Mouse (Mus musculus): ENCODE measurements at regions not wholly inside any gene's neighbourhood (a gene's known extent, or its start where the extent isn't known, plus 50 kb on each side); places are given as distances from the start of the nearest gene placed in this dataset.
"Not testable (repeated sequence)": the region's sequence is repeated elsewhere in the genome, so short reads cannot be mapped to it uniquely, and the experiment has no call there.

DNA sequence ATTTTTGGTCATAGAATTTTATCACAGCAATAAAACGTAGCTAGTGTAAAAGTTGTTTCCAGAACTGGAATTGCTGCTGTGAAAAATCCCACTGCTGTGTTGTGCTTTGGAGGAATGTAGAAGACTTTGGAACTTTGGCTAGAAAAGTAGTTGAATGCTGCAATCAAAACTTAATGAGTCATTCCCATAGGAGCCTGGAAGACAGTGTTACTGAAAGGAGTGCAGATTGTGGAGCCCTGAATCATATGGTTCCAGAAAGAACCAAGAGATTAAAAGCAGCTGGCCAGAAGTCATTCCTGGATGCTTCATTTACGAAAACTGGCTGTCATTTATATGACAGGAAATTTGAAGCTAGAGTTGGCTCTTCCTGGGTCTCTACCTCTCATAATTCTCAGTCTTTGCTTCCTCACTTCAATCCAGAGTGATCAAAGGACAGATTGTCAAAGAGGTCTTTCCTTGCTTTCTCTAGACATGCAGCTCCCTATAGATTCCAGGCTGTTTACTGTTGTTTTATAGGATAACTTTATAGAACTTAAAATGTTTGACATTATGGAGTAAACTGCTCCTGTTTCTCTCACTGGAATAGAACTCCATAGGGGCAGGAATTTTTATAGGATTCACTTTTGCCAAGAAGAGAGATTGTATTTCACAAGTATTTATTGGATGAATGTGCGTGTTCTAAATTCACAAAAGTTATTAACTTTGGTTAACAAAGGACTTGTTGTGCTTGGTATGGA is 504.2 kb downstream of the Cypt12 start:
- Histone ChIP-seq H3K27ac (replicated peaks; ENCODE audit: low read depth, low read length) (0 out of 2 replicates have a peak overlapping the region, but pooled peaks have one; percentile 21), H3K9ac (ENCODE audit: low read depth, low read length, severe bottlenecking) (no peak overlapping the region), H3K4me3 (replicated peaks; ENCODE audit: low read length) (no peak overlapping the region), H3K27me3 (ENCODE audit: control insufficient read depth, insufficient read depth, low read length) (no peaks in the 10 kb centered on the region), H3K9me3 (ENCODE audit: control insufficient read depth, low read length) (no peaks in the 10 kb centered on the region), H3K4me2 (replicated peaks; ENCODE audit: low read depth, low read length, severe bottlenecking) (no peak overlapping the region), H3K36me3 (ENCODE audit: control insufficient read depth, insufficient read depth, low read length) (no peaks in the 10 kb centered on the region), H3K4me1 (ENCODE audit: control insufficient read depth, insufficient read depth, low read length) (no peaks in the 10 kb centered on the region)
- peak; percentile 85 for ATAC-seq (ENCODE audit: low FRiP score, low read depth)
- 32% methylated on average over 3 of the region's 3 CpGs for WGBS
- TF ChIP-seq POLR2A (IDR thresholded peaks at IDR 0.05; ENCODE audit: borderline replicate concordance, extremely low read depth, insufficient read depth, insufficient read length): no peak
- peak; percentile 81 for DNase-seq (ENCODE audit: low spot score)

- Histone ChIP-seq H3K9me3 (ENCODE audit: control insufficient read depth, low read length) (no peaks in the 10 kb centered on the region), H3K4me2 (replicated peaks; ENCODE audit: low read depth, low read length, severe bottlenecking) (no peak overlapping the region), H3K4me3 (replicated peaks; ENCODE audit: low read length) (no peak overlapping the region), H3K27ac (replicated peaks; ENCODE audit: low read depth, low read length) (no peak overlapping the region), H3K4me1 (ENCODE audit: control insufficient read depth, insufficient read depth, low read length) (no peaks in the 10 kb centered on the region), H3K27me3 (ENCODE audit: control insufficient read depth, insufficient read depth, low read length) (no peaks in the 10 kb centered on the region), H3K9ac (ENCODE audit: low read depth, low read length, severe bottlenecking) (no peak overlapping the region), H3K36me3 (ENCODE audit: control insufficient read depth, insufficient read depth, low read length) (no peaks in the 10 kb centered on the region)
- DNase-seq (ENCODE audit: low spot score) (no peak), ATAC-seq (ENCODE audit: low FRiP score, low read depth) (no peak)
- 65% methylated on average over 1 of the region's 3 CpGs for WGBS
- TF ChIP-seq POLR2A (IDR thresholded peaks at IDR 0.05; ENCODE audit: borderline replicate concordance, extremely low read depth, insufficient read depth, insufficient read length): no peak
Measured at GRCm38 (mm10) chr3:18453220-18453985, 505.2 kb downstream of the Cypt12 start.

DNA sequence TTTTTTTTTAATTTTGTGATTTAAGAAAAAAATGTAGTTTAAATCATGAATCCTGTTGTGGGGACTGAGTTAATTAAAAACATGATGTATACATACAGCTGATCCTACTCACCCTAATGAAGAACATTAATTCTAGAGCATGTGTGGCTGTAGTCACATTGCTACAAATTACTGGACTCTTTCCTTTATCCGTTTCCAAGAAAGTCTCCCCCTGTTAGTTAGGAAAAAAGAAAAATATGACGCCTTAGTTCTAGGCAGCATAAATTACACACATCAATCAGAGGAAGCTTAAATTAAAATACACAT is 505.7 kb downstream of the Cypt12 start:
- Histone ChIP-seq H3K4me3 (replicated peaks; ENCODE audit: low read length) (no peak overlapping the region), H3K4me2 (replicated peaks; ENCODE audit: low read depth, low read length, severe bottlenecking) (no peak overlapping the region), H3K9me3 (ENCODE audit: control insufficient read depth, low read length) (no peaks in the 10 kb centered on the region), H3K36me3 (ENCODE audit: control insufficient read depth, insufficient read depth, low read length) (no peaks in the 10 kb centered on the region), H3K4me1 (ENCODE audit: control insufficient read depth, insufficient read depth, low read length) (no peaks in the 10 kb centered on the region), H3K27ac (replicated peaks; ENCODE audit: low read depth, low read length) (no peak overlapping the region), H3K9ac (ENCODE audit: low read depth, low read length, severe bottlenecking) (no peak overlapping the region), H3K27me3 (ENCODE audit: control insufficient read depth, insufficient read depth, low read length) (no peaks in the 10 kb centered on the region)
- ATAC-seq (ENCODE audit: low FRiP score, low read depth): no peak
- no peak for DNase-seq (ENCODE audit: low spot score)
- no peak for TF ChIP-seq POLR2A (IDR thresholded peaks at IDR 0.05; ENCODE audit: borderline replicate concordance, extremely low read depth, insufficient read depth, insufficient read length)
- 61% methylated on average over 2 of the region's 2 CpGs for WGBS

DNA sequence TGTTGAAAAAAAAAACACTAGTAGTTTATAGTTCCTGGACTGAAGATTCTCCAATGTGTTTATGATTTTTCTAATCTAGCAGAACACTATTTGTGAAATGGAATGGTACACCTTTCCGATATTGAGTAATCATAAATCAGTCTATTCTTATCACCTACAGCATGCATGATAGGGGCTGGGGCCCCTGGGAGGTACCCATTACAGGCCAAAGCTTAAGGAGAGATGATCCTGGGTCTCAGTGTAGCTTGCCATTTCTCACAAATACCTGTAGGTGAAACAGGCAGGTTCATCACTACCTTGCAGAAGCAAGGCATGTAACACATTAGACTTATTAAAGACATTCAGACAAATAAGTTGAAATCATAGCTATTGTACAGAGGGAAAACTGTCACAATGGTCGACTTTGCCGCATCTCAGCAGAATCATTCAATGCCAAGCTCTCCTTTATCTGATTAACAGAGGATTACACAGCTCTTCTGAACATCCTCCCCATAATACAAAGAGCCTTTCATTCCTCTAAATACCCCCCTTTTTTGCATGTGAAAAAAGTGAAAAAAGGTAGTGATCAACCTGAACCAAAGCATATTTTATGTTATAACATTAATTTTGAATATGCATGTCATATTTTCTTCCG is 506.5 kb downstream of the Cypt12 start:
- not testable (repeated sequence) for H3K36me3 ChIP-seq (ENCODE audit: control insufficient read depth, insufficient read depth, low read length); DNase-seq (ENCODE audit: low spot score); H3K27me3 ChIP-seq (ENCODE audit: control insufficient read depth, insufficient read depth, low read length); H3K27ac ChIP-seq (replicated peaks; ENCODE audit: low read depth, low read length); H3K9me3 ChIP-seq (ENCODE audit: control insufficient read depth, low read length); H3K4me1 ChIP-seq (ENCODE audit: control insufficient read depth, insufficient read depth, low read length); H3K9ac ChIP-seq (ENCODE audit: low read depth, low read length, severe bottlenecking); H3K4me3 ChIP-seq (replicated peaks; ENCODE audit: low read length); H3K4me2 ChIP-seq (replicated peaks; ENCODE audit: low read depth, low read length, severe bottlenecking); ATAC-seq (ENCODE audit: low FRiP score, low read depth)
- 91% methylated on average over 2 of the region's 4 CpGs for WGBS

DNA sequence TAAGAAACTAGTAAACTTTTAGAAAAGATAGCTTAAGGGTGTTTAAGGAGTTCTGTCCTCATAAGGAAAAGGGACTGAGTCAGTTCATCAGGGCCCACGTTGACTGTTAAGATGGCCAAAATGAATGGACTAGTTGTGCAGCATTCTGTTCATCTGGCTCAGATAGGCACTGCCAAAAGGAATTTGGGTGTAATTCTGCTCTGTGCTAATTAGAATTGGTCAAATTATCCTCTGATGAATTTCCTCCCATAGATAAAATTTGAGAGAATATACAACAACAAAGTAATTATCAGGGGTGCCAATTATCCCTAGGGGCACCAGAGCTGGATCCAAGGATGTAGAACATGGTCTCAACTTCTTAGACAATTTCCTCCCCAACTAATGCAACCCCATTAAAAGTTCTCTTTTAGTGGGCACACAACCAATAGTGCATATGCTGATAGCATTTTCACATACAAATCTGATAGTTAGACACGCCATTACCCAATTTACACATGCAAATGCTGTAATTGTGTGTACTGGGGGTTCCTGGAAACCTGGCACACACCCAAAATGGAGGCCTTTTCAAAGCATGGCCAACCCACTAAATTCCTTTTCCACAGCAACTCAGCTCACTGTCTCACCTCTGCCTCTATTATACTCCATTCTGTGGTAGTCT is 508.0 kb downstream of the Cypt12 start:
- ATAC-seq (ENCODE audit: low FRiP score, low read depth) (no peak), DNase-seq (ENCODE audit: low spot score) (no peak)
- no peaks in the 10 kb centered on the region for H3K9me3 ChIP-seq (ENCODE audit: control insufficient read depth, low read length)
- no peaks in the 10 kb centered on the region for H3K27me3 ChIP-seq (ENCODE audit: control insufficient read depth, insufficient read depth, low read length)
- no peak for TF ChIP-seq POLR2A (IDR thresholded peaks at IDR 0.05; ENCODE audit: borderline replicate concordance, extremely low read depth, insufficient read depth, insufficient read length)
- no peak overlapping the region for H3K27ac ChIP-seq (replicated peaks; ENCODE audit: low read depth, low read length)
- no peak overlapping the region for H3K4me2 ChIP-seq (replicated peaks; ENCODE audit: low read depth, low read length, severe bottlenecking)
- H3K36me3 ChIP-seq (ENCODE audit: control insufficient read depth, insufficient read depth, low read length): no peaks in the 10 kb centered on the region
- H3K4me3 ChIP-seq (replicated peaks; ENCODE audit: low read length): no peak overlapping the region
- H3K9ac ChIP-seq (ENCODE audit: low read depth, low read length, severe bottlenecking): no peak overlapping the region
- WGBS: 75% methylated on average over 2 of the region's 2 CpGs
- H3K4me1 ChIP-seq (ENCODE audit: control insufficient read depth, insufficient read depth, low read length): no peaks in the 10 kb centered on the region

Measured in limb, embryonic 14.5 days (tissue).